In the genomic region with DNA sequence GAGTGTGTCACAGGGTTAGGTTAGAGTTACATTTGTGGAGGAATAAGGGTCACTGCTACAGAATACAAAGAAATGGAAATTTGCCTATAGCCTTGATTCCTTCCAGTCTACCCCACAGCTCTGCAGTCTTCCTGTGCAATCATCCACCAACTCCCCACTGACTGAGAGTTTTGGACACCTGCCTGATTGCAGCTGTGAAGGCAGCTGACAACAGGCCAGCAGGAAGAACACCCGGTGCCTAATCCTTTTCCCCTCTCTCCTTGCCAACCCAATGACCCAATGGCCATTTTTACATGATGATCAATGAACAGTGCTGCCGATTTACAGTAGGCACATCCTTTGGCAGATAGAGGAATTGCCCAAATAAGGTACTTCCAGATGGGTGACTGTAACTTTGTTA, we compare ENCODE assay signal across 12 mouse cellular contexts. TPM values are rescaled to one million over a fixed set of nuclear protein-coding genes. Genes with fewer than 3 reads are reported as not detected.
DNase-seq lines count a peak whose midpoint lies in the region; ATAC-seq and TF ChIP-seq lines count a peak whose summit lies in the region.
"Had no signal": no experiment of that assay in that cellular context is flagged by ENCODE, and none has a peak within 500 bp of the region (broad histone marks: within the 10 kb centered on the region; RNA-seq: fewer than 3 reads in every experiment).

No protein-coding gene starts in this region.

- H3K4me2 ChIP-seq in heart, embryonic 11.5 days = no peak overlapping the region

- H3K4me1 ChIP-seq in heart, embryonic 11.5 days (ENCODE audit: control insufficient read depth, insufficient read depth, low read length) = no peaks in the 10 kb centered on the region
- H3K4me1 ChIP-seq: megakaryocyte, embryonic 14.5 days had no signal

- no peaks in the 10 kb centered on the region for H3K27me3 ChIP-seq in heart, embryonic 11.5 days (ENCODE audit: control insufficient read depth, insufficient read depth, low read length)
- H3K27me3 ChIP-seq: megakaryocyte, embryonic 14.5 days had no signal

- intact Hi-C loops in heart, postnatal 10 days (cut with DNase I) = no loop called here

- no peaks in the 10 kb centered on the region for H3K9me3 ChIP-seq in heart, embryonic 11.5 days (replicated peaks; ENCODE audit: control insufficient read depth, low read length)

- no peak overlapping the region for H3K4me3 ChIP-seq in heart, embryonic 11.5 days (ENCODE audit: low read depth, low read length)
- no peak overlapping the region for H3K4me3 ChIP-seq in layer of hippocampus, adult 2 months
- H3K4me3 ChIP-seq: megakaryocyte, embryonic 14.5 days; myocyte had no signal

- H3K36me3 ChIP-seq in heart, embryonic 11.5 days (ENCODE audit: control insufficient read depth, insufficient read depth, low read length) = no peaks in the 10 kb centered on the region

- 58% methylated on average over 2 of the region's 2 CpGs for WGBS in heart, embryonic 11.5 days (ENCODE audit: insufficient replicate concordance)

- peak; percentile 35 for DNase-seq in heart, adult 8-10 months (ENCODE audit: low spot score)
- peak; percentile 81 for DNase-seq in brain, adult 2 months (ENCODE audit: low read depth, low spot score)
- peak; percentile 51 for DNase-seq in cerebellum, adult 11-12 months
- peak; percentile 66 to 69 for DNase-seq in heart, postnatal 10 days
- no peak for DNase-seq in right cerebral cortex, postnatal 36 days (ENCODE audit: low spot score in 2 of 2)
- no peak for DNase-seq in layer of hippocampus, adult 2 months (ENCODE audit: low spot score in 2 of 2)
- DNase-seq: forebrain, postnatal 0 days; thymus, postnatal 36 days had no signal

- no peak for ATAC-seq in heart, embryonic 11.5 days (replicated peaks; ENCODE audit: insufficient number of reproducible peaks, low FRiP score, low TSS enrichment)
- ATAC-seq: forebrain, postnatal 0 days had no signal

- no peak overlapping the region for H3K27ac ChIP-seq in heart, embryonic 11.5 days (ENCODE audit: low read depth, low read length)
- H3K27ac ChIP-seq in layer of hippocampus, adult 2 months = no peak overlapping the region
- H3K27ac ChIP-seq: kidney, postnatal 0 days had no signal

- no peak for TF ChIP-seq CTCF in layer of hippocampus, adult 2 months (conservative IDR thresholded peaks at IDR 0.05)

- H3K9ac ChIP-seq in heart, embryonic 11.5 days (ENCODE audit: low read depth, low read length) = no peak overlapping the region
- H3K9ac ChIP-seq: forebrain, postnatal 0 days had no signal

RNA-seq across cellular contexts. Expression of a gene that starts 43.6 kb away (rescaled TPM):
- total RNA-seq in heart, adult 8-10 months (2022) = under 1 TPM; 0.16 to 0.31 (median 0.22) TPM
- 0.32 and 0.56 TPM in 2 replicates for polyA plus RNA-seq in heart, embryonic 11.5 days (2014; fragmentation: Nextera tagmentation; extraction: Ambion mirVana)
- total RNA-seq in heart, postnatal 10 days (2021) = 1 to 10 TPM; 1.4 to 1.6 TPM
- total RNA-seq in layer of hippocampus, adult 2 months (2021) = 10 to 100 TPM; 86.1 to 87.7 TPM
- polyA plus RNA-seq: myocyte had no signal

Comparison
In these comparisons a context has a peak if more than half of its experiments do, and no peak if none do; other contexts are left out.
1. DNase-seq: peak in heart, adult 8-10 months (single experiment), brain, adult 2 months (single experiment), cerebellum, adult 11-12 months (single experiment) and heart, postnatal 10 days (2 of 2); none in right cerebral cortex, postnatal 36 days (0 of 2) and layer of hippocampus, adult 2 months (0 of 2).
2. RNA of a gene that starts 43.6 kb away (total RNA-seq): 86.1 to 87.7 TPM in layer of hippocampus, adult 2 months; 1.4 to 1.6 TPM in heart, postnatal 10 days and 0.16 to 0.31 TPM in heart, adult 8-10 months; every median in the first group is over 10 times any median in the second.